Mouse (Mus musculus) liver, embryonic 11.5 days (tissue): ENCODE data around the gene Tectb. TPM values are rescaled to one million over a fixed set of nuclear protein-coding genes. Genes with fewer than 3 reads are reported as not detected.

Experiments used
- ATAC-seq: fragments of 200-750 bp; cut with Nextera tagmentation; replicated peaks from 2 replicates; pipeline ENCODE4 v1.8.0; 2017; ENCODE audit warnings: moderate number of reproducible peaks, mild to moderate bottlenecking, moderate TSS enrichment, moderate library complexity; ENCODE audit not compliant: low FRiP score
- DNase-seq: peaks from one replicate; pipeline ENCODE4 v3.0.0-alpha.2; 2017; ENCODE audit warnings: low spot score
- H3K27ac ChIP-seq: fragments of 300-500 bp; sonication (generic); 2 replicates; pipeline ENCODE4 v1.5.1; 2014; ENCODE audit warnings: mild to moderate bottlenecking, low read depth, low read length, control low read depth
- H3K27me3 ChIP-seq: fragments of 300-500 bp; sonication (generic); replicated peaks from 2 replicates; pipeline ENCODE4 v1.6.1; 2014; ENCODE audit warnings: low read length, mixed read lengths; ENCODE audit not compliant: control insufficient read depth, insufficient read depth
- H3K36me3 ChIP-seq: fragments of 300-500 bp; sonication (generic); 2 replicates; pipeline ENCODE4 v1.6.1; 2014; ENCODE audit warnings: mild to moderate bottlenecking, low read length, moderate library complexity, mixed read lengths; ENCODE audit not compliant: control insufficient read depth, insufficient read depth
- H3K4me1 ChIP-seq: fragments of 300-500 bp; sonication (generic); replicated peaks from 2 replicates; pipeline ENCODE4 v1.6.1; 2014; ENCODE audit warnings: low read length, mixed read lengths; ENCODE audit not compliant: control insufficient read depth, insufficient read depth
- H3K4me2 ChIP-seq: fragments of 300-500 bp; sonication (generic); 2 replicates; pipeline ENCODE4 v1.6.1; 2014; ENCODE audit warnings: mild to moderate bottlenecking, control low read depth, moderate library complexity
- H3K4me3 ChIP-seq: fragments of 300-500 bp; sonication (generic); 2 replicates; pipeline ENCODE4 v1.5.1; 2014; ENCODE audit warnings: low read depth, low read length, control low read depth
- H3K9ac ChIP-seq: fragments of 300-500 bp; sonication (generic); 2 replicates; pipeline ENCODE4 v1.6.1; 2014; ENCODE audit warnings: low read depth, low read length, control low read depth
- H3K9me3 ChIP-seq: fragments of 300-500 bp; sonication (generic); 2 replicates; pipeline ENCODE4 v1.6.1; 2016; ENCODE audit warnings: low read length, inconsistent platforms, mixed read lengths; ENCODE audit not compliant: control insufficient read depth
- WGBS: fragments of 180-500 bp; shearing (Covaris S2); extraction: QIAGEN DNeasy Blood & Tissue Kit; methylation state at CpG from one replicate; pipeline ENCODE4 v1.1.7; 2014; 5-methylcytosine and 5-hydroxymethylcytosine counted together
- microRNA-seq: library from miRNA; unstranded; fragments of <30 nt; microRNA quantifications from one replicate; pipeline ENCODE4, GENCODE M21; 2017; ENCODE audit warnings: borderline number of aligned reads
- polyA plus RNA-seq: library from polyadenylated mRNA; unstranded; fragments of >200 nt; fragmentation: Nextera tagmentation; extraction: Ambion mirVana; gene quantifications from 2 replicates; pipeline ENCODE4 v1.2.1, GENCODE M21; 2014

The Tectb gene
- polyA plus RNA-seq, 1 experiment from 2014 or later, result not detected

- ATAC-seq (no peak), DNase-seq (no peak)
- Histone ChIP-seq H3K9me3 (no peaks in the 10 kb centered on the region), H3K36me3 (no peaks in the 10 kb centered on the region), H3K4me2 (no peak overlapping the region), H3K27me3 (no peaks in the 10 kb centered on the region), H3K4me3 (no peak overlapping the region), H3K9ac (no peak overlapping the region), H3K27ac (no peak overlapping the region), H3K4me1 (no peaks in the 10 kb centered on the region)
- WGBS, result 75% methylated on average over 6 of the region's 6 CpGs
Measured at GRCm38 (mm10) chr19:55239766-55240426, 59.4 kb downstream of the Tectb start.

GRCm38 (mm10) chr19:55241186-55241645 is 60.7 kb downstream of the Tectb start, which contains the start of gene Gucy2g:
Gene Gucy2g, minus strand, starts transcription at chr19:55241236.
- Histone ChIP-seq H3K4me3 (no peak within 1 kb of the TSS), H3K9me3 (no peaks in the 10 kb centered on the region), H3K9ac (no peak within 1 kb of the TSS), H3K4me2 (no peak within 1 kb of the TSS), H3K27me3 (no peaks in the 10 kb centered on the region), H3K36me3 (no peaks in the 10 kb centered on the region), H3K4me1 (peaks cover 5% of the 10 kb centered on the region; the same call in 1 of the 2 replicates), H3K27ac (no peak within 1 kb of the TSS)
- ATAC-seq, result no peak
- no peak for DNase-seq
- 76% methylated on average over 6 of the region's 6 CpGs for WGBS

- Histone ChIP-seq H3K9ac (no peak overlapping the region), H3K4me2 (peak overlapping the region; percentile 3; the same call in 1 of the 2 replicates), H3K4me3 (no peak overlapping the region), H3K27ac (peak overlapping the region; percentile 1; the same call in 1 of the 2 replicates), H3K36me3 (no peaks in the 10 kb centered on the region), H3K27me3 (no peaks in the 10 kb centered on the region), H3K4me1 (peaks cover 12% of the 10 kb centered on the region), H3K9me3 (no peaks in the 10 kb centered on the region)
- peak; percentile 78 for ATAC-seq
- peak; percentile 54 for DNase-seq
- 21% methylated on average over 7 of the region's 7 CpGs for WGBS
Measured at GRCm38 (mm10) chr19:55244791-55245231, 64.3 kb downstream of the Tectb start.

Small RNA genes within 50 kb of the gene (microRNA-seq; reads per million reads assigned to microRNA genes)
- gene Mir6715, result 1.4 reads per million

Other genes with a start within 250 kb of the Tectb start
- 36.3 and 42.2 TPM in 2 replicates for gene Gpam, start 53.5 kb upstream of the Tectb start, polyA plus RNA-seq
- 0.04 TPM in 1 of 2 replicates, not detected in the other for gene Gucy2g, start 60.5 kb downstream of the Tectb start, polyA plus RNA-seq
- 125 and 130 TPM in 2 replicates for gene Acsl5, start 71.2 kb downstream of the Tectb start, polyA plus RNA-seq
- 120 and 124 TPM in 2 replicates for gene Zdhhc6, start 135.3 kb downstream of the Tectb start, polyA plus RNA-seq
- 26.4 and 30.1 TPM in 2 replicates for gene Vti1a, start 135.6 kb downstream of the Tectb start, polyA plus RNA-seq